Mouse (Mus musculus): ENCODE measurements around the gene Lrrc4b.

The Lrrc4b gene

DNA sequence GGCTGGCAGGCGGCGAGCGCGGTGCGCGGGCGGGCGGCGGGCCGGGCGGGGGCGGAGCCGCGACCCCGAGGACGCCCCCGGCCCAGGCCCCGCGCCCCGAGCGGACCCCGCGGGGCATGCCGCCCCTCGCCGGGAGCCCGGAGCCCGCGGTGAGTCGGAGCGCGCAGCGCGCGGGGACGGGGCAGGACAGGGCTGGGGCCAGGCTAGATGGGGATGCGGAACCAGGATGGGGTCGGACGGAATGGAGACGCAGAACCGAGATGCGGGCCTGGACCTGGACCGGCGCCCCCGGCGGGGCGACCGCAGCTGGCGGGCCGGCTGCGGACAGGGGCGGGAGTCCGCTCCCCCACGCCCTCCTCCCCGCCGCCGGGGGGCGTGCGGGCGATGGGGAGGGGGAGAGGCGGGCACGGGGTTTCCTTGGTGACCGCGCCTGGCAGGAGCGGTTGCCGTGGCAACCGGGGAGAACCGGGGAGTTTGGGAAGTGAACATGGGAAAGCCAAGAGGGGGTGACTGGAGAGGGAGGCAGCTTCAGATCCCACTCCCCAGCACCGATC lies at the start of gene Lrrc4b:
Lrrc4b (plus strand) TSS at position 51 of the 554 bp plus-strand sequence.
- no peak for DNase-seq

- no peak for DNase-seq
Observed at GRCm38 (mm10) chr7:44382541-44382940, 46.3 kb upstream of the Lrrc4b start.

DNA sequence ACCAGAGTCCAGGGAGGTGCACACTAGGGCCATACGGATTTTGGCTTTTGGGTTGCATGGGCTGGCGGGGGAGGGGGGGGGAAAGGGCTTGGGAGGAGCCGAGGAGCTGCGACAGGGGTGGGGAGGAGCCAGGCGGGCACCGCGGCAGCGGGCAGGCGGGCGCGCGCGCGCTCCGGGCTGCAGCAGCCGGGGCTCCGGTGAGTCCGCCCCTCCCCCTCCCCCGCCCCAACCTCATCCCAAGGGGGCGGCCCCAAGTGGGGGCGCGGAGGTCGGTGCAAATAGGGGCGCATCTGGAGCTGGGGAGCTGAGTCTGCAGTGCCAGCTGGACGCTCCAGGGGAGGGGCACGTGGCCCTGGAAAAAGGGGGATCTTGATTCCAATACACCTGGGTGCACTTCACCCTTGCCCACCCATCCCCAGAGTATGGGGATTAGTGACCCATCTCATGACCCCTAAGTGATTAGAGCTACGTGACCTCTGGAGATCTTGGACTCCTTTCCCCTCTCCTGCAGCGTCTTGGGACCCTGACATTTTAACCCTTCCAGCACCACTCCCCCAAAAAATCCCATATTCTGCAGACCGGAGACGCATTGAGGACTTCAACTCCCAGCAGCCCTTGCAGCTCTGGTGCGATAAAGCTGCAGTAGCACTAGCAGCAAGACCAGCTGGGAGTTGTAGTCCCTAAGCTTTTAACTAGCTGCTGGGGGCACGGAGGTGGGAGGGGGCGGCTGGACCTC lies 44.7 kb upstream of the Lrrc4b start, which contains the start of gene Syt3:
Syt3 (plus strand) TSS at position 123 of the 736 bp plus-strand sequence.
- DNase-seq: peak; percentile 71

- no peak for DNase-seq
Observed at GRCm38 (mm10) chr7:44384716-44385059, 44.1 kb upstream of the Lrrc4b start.

GRCm38 (mm10) chr7:44385720-44386119 lies 43.1 kb upstream of the Lrrc4b start, which contains the start of gene 1700008O03Rik:
1700008O03Rik (minus strand) TSS chr7:44385820.
- no peak for DNase-seq

- no peak for DNase-seq
Observed at GRCm38 (mm10) chr7:44391831-44392230, 37.0 kb upstream of the Lrrc4b start.

DNA sequence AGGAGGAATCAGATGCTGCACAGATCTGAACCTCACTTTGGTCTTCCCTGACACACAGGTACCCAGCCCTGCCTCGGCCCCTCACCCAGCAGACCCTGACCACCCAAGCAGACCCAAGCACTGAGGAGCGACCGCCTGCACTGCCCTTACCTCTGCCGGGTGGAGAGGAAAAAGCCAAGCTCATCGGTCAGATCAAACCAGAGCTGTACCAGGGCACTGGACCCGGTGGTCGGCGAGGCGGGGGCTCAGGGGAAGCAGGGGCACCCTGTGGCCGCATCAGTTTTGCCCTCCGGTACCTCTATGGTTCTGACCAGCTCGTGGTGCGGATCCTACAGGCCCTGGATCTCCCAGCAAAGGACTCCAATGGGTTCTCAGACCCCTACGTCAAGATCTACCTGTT lies 36.5 kb upstream of the Lrrc4b start:
- DNase-seq: no peak

- DNase-seq: no peak
Observed at GRCm38 (mm10) chr7:44393284-44393683, 35.5 kb upstream of the Lrrc4b start.

GRCm38 (mm10) chr7:44398570-44398969 lies 30.2 kb upstream of the Lrrc4b start:
- DNase-seq: peak; percentile 21 to 60

GRCm38 (mm10) chr7:44401673-44402072 lies 27.1 kb upstream of the Lrrc4b start:
- DNase-seq: no peak

- DNase-seq: peak; percentile 84 to 89
Observed at GRCm38 (mm10) chr7:44405346-44406014, 23.3 kb upstream of the Lrrc4b start.

- DNase-seq: no peak
Observed at GRCm38 (mm10) chr7:44406015-44406355, 22.8 kb upstream of the Lrrc4b start.

DNA sequence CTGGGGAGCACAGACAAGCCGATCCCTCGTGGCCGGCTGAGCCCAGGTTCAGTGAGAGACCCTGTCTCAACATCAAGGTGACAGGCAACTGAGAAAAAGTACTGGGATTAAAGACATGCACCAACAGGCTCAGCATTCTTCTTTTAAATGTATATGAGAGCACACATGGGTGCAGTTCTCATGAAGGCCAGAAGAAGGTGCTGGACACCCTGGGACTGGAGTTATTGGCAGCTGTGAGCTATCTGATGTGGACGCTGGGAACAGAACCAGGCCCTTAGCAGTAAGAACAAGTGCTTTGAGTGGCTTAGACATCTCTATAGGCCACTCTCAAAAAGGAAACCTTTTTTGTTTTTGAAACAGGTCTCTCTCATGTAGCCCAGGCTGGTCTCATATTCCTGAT lies 17.7 kb upstream of the Lrrc4b start:
- DNase-seq: no peak

- no peak for DNase-seq
Observed at GRCm38 (mm10) chr7:44413307-44413706, 15.5 kb upstream of the Lrrc4b start.

DNA sequence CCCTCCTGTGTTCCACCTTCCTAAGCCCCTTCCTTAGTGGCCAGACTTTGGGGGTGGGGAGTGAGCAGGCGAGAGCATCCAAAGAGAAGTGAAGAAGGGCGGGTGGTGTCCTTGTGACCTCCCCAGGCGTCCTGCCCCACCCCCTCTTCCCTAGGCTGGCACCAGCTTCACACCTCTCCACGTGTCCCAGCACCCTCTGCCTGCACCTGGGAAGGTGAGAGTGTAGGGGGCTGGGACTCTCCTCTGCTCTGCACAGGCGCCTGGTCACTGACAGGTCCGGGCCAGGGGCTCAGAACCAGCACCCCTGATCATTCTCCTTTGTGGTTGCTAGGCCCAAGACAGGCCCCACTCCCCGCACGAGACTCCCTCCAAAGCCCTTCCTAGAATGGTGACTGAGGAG lies 1.2 kb upstream of the Lrrc4b start:
- no peak for DNase-seq

DNA sequence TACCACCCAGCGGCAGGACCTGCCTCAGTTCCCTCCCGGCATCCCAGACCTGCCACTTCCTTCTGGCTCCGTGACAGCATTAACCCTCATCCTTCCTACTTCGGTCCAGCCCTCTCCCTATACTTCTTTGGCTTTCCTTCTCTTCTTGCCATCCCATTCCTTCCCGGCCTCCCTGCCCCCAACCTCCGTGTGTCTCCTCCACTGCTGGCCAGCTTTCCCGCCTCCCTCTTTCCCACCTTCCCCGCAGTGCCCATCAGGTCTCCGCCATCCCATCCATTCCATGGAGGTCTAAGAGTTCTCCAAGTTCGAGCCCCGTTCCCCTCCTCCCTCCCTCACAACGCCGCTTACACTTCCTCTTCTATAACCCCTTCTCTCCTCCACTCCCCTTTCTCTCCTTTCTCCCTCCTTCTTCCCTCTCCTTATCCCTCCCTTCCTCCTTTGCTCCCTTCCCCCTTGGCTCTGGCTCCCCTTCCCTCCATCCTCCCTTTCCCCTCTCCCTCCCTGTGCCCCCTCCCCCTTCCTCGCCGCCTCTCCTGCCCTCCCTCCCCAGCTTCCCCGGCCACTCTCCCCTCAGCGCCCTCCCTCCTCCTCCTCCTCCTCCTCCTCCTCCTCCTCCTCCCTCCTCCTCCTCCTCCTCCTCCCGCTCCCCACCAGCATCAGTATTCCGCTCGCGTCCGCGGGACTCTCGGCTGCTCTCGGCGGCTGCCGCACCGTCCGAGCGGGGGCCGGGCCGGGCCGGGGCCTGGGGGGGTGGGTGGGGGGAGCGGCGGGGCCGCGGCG lies 457 bp upstream of the Lrrc4b start:
- no peak for DNase-seq

DNA sequence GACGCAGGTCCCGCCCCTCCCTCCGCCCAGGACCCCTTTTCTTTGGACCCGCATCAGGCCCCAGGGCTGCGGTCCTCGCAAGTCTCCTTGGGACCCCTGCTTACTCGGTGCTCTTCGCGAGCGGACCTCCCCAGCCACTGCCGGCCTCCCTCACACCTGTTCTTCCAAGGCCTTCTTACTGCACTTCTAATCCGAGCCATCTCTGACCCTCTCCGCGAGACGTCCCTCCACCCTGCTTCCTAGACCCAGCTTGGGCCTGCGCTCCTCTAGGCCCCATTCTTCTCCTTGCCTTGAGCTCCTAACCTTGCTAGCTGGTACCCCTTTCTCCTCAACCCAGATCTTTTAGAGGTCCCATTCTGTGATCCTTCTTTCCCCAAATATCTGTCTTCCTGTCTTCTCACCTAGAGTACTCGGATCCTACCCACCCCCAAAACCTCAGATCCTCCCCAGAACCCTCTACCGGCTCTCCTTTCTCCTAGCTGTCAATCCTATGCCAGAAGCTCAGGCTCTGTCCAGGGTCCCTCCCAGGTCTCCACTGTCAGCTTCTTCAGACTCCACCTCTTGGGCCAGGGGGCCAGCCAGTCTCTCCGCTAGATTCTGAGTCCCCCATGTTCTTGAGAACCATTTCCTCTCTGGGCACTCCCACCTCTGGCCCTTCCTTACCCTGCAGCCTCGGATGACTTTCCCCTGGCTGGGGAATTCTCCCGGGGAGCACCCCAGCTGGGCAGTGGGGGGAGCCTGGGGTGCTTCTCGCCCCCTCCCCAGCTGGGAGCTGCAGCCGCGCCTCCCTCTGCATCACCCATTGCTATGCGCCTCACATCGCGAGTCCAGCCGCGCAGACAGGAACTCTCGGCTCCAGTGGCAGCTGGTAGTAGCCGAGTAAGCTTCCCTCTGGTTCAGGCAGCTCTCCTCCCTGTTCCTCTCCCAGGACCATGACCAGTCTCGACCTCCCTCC lies 993 bp downstream of the Lrrc4b start:
- no peak for DNase-seq

- no peak for DNase-seq
Observed at GRCm38 (mm10) chr7:44432550-44432949, 3.7 kb downstream of the Lrrc4b start.

- DNase-seq: no peak
Observed at GRCm38 (mm10) chr7:44433371-44433770, 4.6 kb downstream of the Lrrc4b start.

DNA sequence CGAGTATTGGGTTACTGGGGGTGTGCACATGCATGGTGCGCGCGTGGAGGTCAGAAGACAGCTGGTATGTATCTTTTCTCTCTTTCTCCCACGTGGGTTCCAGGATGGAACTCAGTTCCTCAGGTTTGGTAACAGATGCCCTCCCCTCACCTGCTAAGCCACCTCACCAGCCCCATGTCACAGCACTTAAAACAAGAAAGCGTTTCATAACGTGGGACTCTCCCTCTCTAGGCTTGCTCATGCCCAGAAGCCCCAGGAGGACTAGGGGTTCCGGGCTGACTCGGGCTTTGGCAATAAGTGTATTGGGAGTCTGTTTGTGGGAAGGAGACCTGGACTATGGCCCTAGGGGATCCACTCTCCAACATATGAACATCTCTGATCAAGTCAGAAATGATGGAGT lies 5.3 kb downstream of the Lrrc4b start:
- no peak for DNase-seq

GRCm38 (mm10) chr7:44435796-44436195 lies 7.0 kb downstream of the Lrrc4b start:
- no peak for DNase-seq

DNA sequence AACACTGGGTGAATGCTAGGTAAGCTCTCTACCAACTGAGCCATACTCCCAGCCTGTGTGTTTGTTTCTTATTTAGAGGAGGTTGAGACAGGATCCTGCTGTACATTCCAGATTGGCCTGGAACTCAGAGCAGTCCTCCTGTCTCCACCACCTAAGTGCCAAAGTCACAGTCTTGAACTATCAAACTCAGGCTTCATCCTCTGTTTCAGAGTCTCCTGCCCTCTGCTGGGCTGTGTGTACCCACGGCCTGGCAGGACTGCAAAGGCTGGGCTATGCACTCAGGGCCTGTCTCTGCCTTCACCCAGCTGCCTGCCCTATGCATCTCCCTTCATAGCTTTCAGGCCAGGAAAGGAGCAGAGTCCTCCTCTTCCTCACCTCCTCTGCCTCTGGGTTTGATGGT lies 7.4 kb downstream of the Lrrc4b start:
- no peak for DNase-seq

Data from kidney, adult 8-10 months (tissue).